Comparison of ENCODE assay signal across 8 mouse cellular contexts in genomic region chr15:80013256-80014030, GRCm38 (mm10). TPM values are rescaled to one million over a fixed set of nuclear protein-coding genes. Genes with fewer than 3 reads are reported as not detected.
DNase-seq lines count a peak whose midpoint lies in the region; ATAC-seq lines count a peak whose summit lies in the region.

No protein-coding gene starts in this region.

- peak overlapping the region; percentile 85 for H3K9ac ChIP-seq in heart, embryonic 13.5 days
- peak overlapping the region; percentile 70 for H3K9ac ChIP-seq in forebrain, embryonic 16.5 days (replicated peaks; ENCODE audit: low read depth, low read length)
- H3K9ac ChIP-seq in neural tube, embryonic 14.5 days (replicated peaks; ENCODE audit: low read depth, low read length) = peak overlapping the region; percentile 80

- no peaks in the 10 kb centered on the region for H3K36me3 ChIP-seq in heart, embryonic 13.5 days
- H3K36me3 ChIP-seq in forebrain, embryonic 16.5 days (ENCODE audit: control insufficient read depth, insufficient read depth) = no peaks in the 10 kb centered on the region
- no peaks in the 10 kb centered on the region for H3K36me3 ChIP-seq in neural tube, embryonic 14.5 days (ENCODE audit: control insufficient read depth, insufficient read depth, low read length)

- H3K4me2 ChIP-seq in heart, embryonic 13.5 days = peak overlapping the region; percentile 96
- H3K4me2 ChIP-seq in forebrain, embryonic 16.5 days (ENCODE audit: low read length) = peak overlapping the region; percentile 96
- H3K4me2 ChIP-seq in neural tube, embryonic 14.5 days (ENCODE audit: low read depth, low read length) = peak overlapping the region; percentile 91

- no peak for DNase-seq in heart, adult 8-10 months (ENCODE audit: low spot score)
- DNase-seq in adrenal gland, postnatal 10 days = peak; percentile 62
- DNase-seq in kidney, postnatal 36 days = peak; percentile 83 to 88
- DNase-seq in spleen, postnatal 14 days (ENCODE audit: low spot score in 2 of 2) = no peak

- H3K4me3 ChIP-seq in heart, embryonic 13.5 days = peak overlapping the region; percentile 67
- H3K4me3 ChIP-seq in forebrain, embryonic 16.5 days (replicated peaks; ENCODE audit: low read length) = peak overlapping the region; percentile 63
- H3K4me3 ChIP-seq in neural tube, embryonic 14.5 days (ENCODE audit: low read depth, low read length) = peak overlapping the region; percentile 73

- peaks cover 43% of the 10 kb centered on the region for H3K4me1 ChIP-seq in heart, embryonic 13.5 days
- peaks cover 45% of the 10 kb centered on the region for H3K4me1 ChIP-seq in forebrain, embryonic 16.5 days (replicated peaks; ENCODE audit: control insufficient read depth, insufficient read depth, low read length)
- H3K4me1 ChIP-seq in neural tube, embryonic 14.5 days (ENCODE audit: control insufficient read depth, insufficient read depth, low read length) = peaks cover 20% of the 10 kb centered on the region; the same call in 1 of the 2 replicates

- H3K27ac ChIP-seq in heart, embryonic 13.5 days (replicated peaks) = peak overlapping the region; percentile 40; the same call in 1 of the 2 replicates
- H3K27ac ChIP-seq in forebrain, embryonic 16.5 days (ENCODE audit: low read length) = no peak overlapping the region
- H3K27ac ChIP-seq in neural tube, embryonic 14.5 days (ENCODE audit: low read depth, low read length) = peak overlapping the region; percentile 75

- ATAC-seq in heart, embryonic 13.5 days (ENCODE audit: extremely low read depth, insufficient number of reproducible peaks, low FRiP score, low TSS enrichment) = no peak
- ATAC-seq in forebrain, embryonic 16.5 days = no peak
- ATAC-seq in neural tube, embryonic 14.5 days (ENCODE audit: low read depth) = peak; percentile 2; the same call in 1 of the 2 replicates
- ATAC-seq in inflammation-experienced regulatory T-cells, adult 6 months = no peak

- H3K9me3 ChIP-seq in heart, embryonic 13.5 days = no peaks in the 10 kb centered on the region
- H3K9me3 ChIP-seq in forebrain, embryonic 16.5 days (ENCODE audit: control insufficient read depth, low read length) = no peaks in the 10 kb centered on the region
- H3K9me3 ChIP-seq in neural tube, embryonic 14.5 days (ENCODE audit: control insufficient read depth, low read length) = no peaks in the 10 kb centered on the region

- 1% methylated on average over 36 of the region's 36 CpGs for WGBS in heart, embryonic 13.5 days
- WGBS in forebrain, embryonic 16.5 days = under 1% methylated on average over 35 of the region's 36 CpGs
- WGBS in neural tube, embryonic 14.5 days = 2% methylated on average over 27 of the region's 36 CpGs

- peaks cover 85% of the 10 kb centered on the region for H3K27me3 ChIP-seq in heart, embryonic 13.5 days (replicated peaks)
- H3K27me3 ChIP-seq in forebrain, embryonic 16.5 days (replicated peaks; ENCODE audit: control insufficient read depth, insufficient read depth, low read length) = peaks cover 43% of the 10 kb centered on the region
- peaks cover 31% of the 10 kb centered on the region for H3K27me3 ChIP-seq in neural tube, embryonic 14.5 days (ENCODE audit: control insufficient read depth, insufficient read depth, low read length)

RNA-seq across cellular contexts. Expression of gene Pdgfb, which starts 1.3 kb away (rescaled TPM):
- polyA plus RNA-seq in heart, embryonic 13.5 days (2015; fragmentation: Nextera tagmentation; extraction: Ambion mirVana) = 2.2 and 2.6 TPM in 2 replicates
- 10 to 100 TPM; 20.2 to 34.2 (median 28.5) TPM for total RNA-seq in heart, adult 8-10 months (2022)
- total RNA-seq in adrenal gland, postnatal 10 days (2021) = 10 to 100 TPM; 37.8 to 46.7 TPM
- 3.4 and 3.6 TPM in 2 replicates for polyA plus RNA-seq in forebrain, embryonic 16.5 days (2015; fragmentation: Nextera tagmentation; extraction: Ambion mirVana)
- polyA plus RNA-seq in neural tube, embryonic 14.5 days (2014; fragmentation: Nextera tagmentation; extraction: Ambion mirVana) = 4.5 and 5.0 TPM in 2 replicates
- 1 to 10 TPM; 1.4 to 2.1 (median 2.1) TPM for polyA plus RNA-seq in inflammation-experienced regulatory T-cells, adult 6 months (2017; shearing (Covaris generic))

RNA-seq across cellular contexts. Expression of gene Cbx7, which starts 42.5 kb away (rescaled TPM):
- polyA plus RNA-seq in heart, embryonic 13.5 days (2015; fragmentation: Nextera tagmentation; extraction: Ambion mirVana) = 1.5 TPM in 2 replicates
- total RNA-seq in heart, adult 8-10 months (2022) = 10 to 100 TPM; 18.7 to 28.2 (median 21.1) TPM
- 10 to 100 TPM in 1 of 2 experiments, 1 to 10 TPM in 1; 8.1 to 11.1 TPM for total RNA-seq in adrenal gland, postnatal 10 days (2021)
- polyA plus RNA-seq in forebrain, embryonic 16.5 days (2015; fragmentation: Nextera tagmentation; extraction: Ambion mirVana) = 3.0 and 4.0 TPM in 2 replicates
- polyA plus RNA-seq in neural tube, embryonic 14.5 days (2014; fragmentation: Nextera tagmentation; extraction: Ambion mirVana) = 4.3 and 5.0 TPM in 2 replicates
- 10 to 100 TPM; 13.3 to 48.6 (median 38.5) TPM for polyA plus RNA-seq in inflammation-experienced regulatory T-cells, adult 6 months (2017; shearing (Covaris generic))

Comparison
In these comparisons a context has a peak if more than half of its experiments do, and no peak if none do; other contexts are left out.
1. DNase-seq: peak in adrenal gland, postnatal 10 days (single experiment) and kidney, postnatal 36 days (2 of 2); none in heart, adult 8-10 months (single experiment) and spleen, postnatal 14 days (0 of 2).
2. Peak in every context shown above with its lines, with median percentiles within 50 percentile points of each other: H3K4me2 ChIP-seq, H3K4me3 ChIP-seq and H3K9ac ChIP-seq.